Mouse (Mus musculus): Measurements from ENCODE around the gene Btbd9.

DNA sequence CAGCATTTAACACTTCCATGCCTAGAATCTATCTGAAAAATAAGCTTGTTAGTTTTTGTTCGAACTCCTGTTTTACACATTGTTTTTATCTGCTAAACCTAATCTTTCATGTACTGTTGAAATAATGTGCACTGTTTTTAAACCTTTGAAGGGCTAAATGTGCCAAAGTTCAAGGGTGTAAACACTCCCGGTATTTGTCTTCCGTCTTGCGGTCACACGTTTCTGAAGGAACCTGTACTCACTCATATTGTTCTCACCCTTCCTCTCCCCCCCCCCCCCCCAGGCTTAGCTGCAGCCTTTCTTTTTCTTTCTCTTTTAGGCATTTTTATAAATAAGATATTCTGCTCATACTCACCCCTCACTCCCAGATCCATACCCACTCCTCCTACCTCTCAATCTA lies 212.9 kb downstream of the Btbd9 start:
- TF ChIP-seq MAFK (IDR thresholded peaks at IDR 0.05; ENCODE audit: insufficient read depth, low read depth, low read length) (no peak), ZNF384 (IDR thresholded peaks at IDR 0.05; ENCODE audit: low read depth, low read length) (no peak), CHD2 (IDR thresholded peaks at IDR 0.05; ENCODE audit: low read depth, low read length) (no peak), ZC3H11A (IDR thresholded peaks at IDR 0.05; ENCODE audit: borderline replicate concordance, low read depth, low read length) (no peak)
